Comparison of ENCODE assay signal across 24 mouse cellular contexts in the genomic region with DNA sequence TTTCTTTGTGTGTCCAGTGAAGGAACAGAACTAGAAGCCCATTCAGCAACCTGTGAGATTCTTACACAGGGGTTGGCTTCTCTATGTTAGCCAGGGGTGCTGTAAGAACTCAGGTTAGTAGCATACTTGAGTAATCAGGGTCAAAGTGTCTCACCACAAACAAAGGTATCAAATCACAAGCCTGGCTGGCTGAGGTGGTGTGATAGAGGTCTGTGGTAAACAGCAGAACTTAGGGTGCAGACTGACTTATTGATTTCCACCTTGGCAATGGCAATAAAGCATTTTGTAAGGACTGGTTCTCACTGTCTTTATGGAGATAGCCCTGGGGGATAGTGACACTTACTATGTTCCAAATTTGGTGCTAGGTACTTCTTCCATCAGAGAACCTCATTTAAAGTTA. TPM values are rescaled to one million over a fixed set of nuclear protein-coding genes. Genes with fewer than 3 reads are reported as not detected.
"Had no signal": no experiment of that assay in that cellular context is flagged by ENCODE, and none has a peak within 500 bp of the region (broad histone marks: within the 10 kb centered on the region; RNA-seq: fewer than 3 reads in every experiment).

No protein-coding gene starts in this region.

- H3K9me3 ChIP-seq: midbrain, embryonic 10.5 days; midbrain, embryonic 12.5 days; neural tube, embryonic 13.5 days; neural tube, embryonic 15.5 days had no signal

- ATAC-seq: midbrain, embryonic 16.5 days had no signal

- H3K36me3 ChIP-seq: midbrain, embryonic 10.5 days; midbrain, embryonic 12.5 days; neural tube, embryonic 13.5 days; neural tube, embryonic 15.5 days had no signal

- H3K4me3 ChIP-seq: midbrain, embryonic 10.5 days; midbrain, embryonic 12.5 days; myocyte; neural tube, embryonic 13.5 days; neural tube, embryonic 15.5 days had no signal

- DNase-seq: lung, embryonic 14.5 days; lung, postnatal 10 days; lung, postnatal 4 days; midbrain, embryonic 14.5 days; retina, postnatal 1 day; right cerebral cortex, adult 18-20 months; right cerebral cortex, postnatal 25 days; right cerebral cortex, postnatal 4 days; spleen, adult 18-20 months; thymus, adult 18-20 months; thymus, postnatal 14 days; thymus, postnatal 36 days had no signal

- H3K9ac ChIP-seq: lung, embryonic 14.5 days; midbrain, embryonic 12.5 days; neural tube, embryonic 13.5 days; neural tube, embryonic 15.5 days had no signal

- H3K4me1 ChIP-seq: midbrain, embryonic 10.5 days; midbrain, embryonic 12.5 days; neural tube, embryonic 13.5 days; neural tube, embryonic 15.5 days had no signal

- H3K27me3 ChIP-seq: midbrain, embryonic 12.5 days; neural tube, embryonic 13.5 days; neural tube, embryonic 15.5 days had no signal

- H3K4me2 ChIP-seq: lung, embryonic 14.5 days; midbrain, embryonic 12.5 days; neural tube, embryonic 13.5 days; neural tube, embryonic 15.5 days had no signal

- H3K27ac ChIP-seq: midbrain, embryonic 10.5 days; midbrain, embryonic 12.5 days; neural tube, embryonic 13.5 days; neural tube, embryonic 15.5 days had no signal

RNA-seq across cellular contexts. Expression of gene Serpina5, which starts 4.9 kb away (rescaled TPM):
- polyA plus RNA-seq: lung, embryonic 14.5 days; lung, embryonic 16.5 days; midbrain, embryonic 10.5 days; midbrain, embryonic 12.5 days; midbrain, embryonic 14.5 days; midbrain, embryonic 16.5 days; myocyte; neural tube, embryonic 11.5 days; neural tube, embryonic 13.5 days; neural tube, embryonic 15.5 days; small intestine, adult 2 months; stomach, embryonic 14.5 days; stomach, embryonic 16.5 days; thymus, postnatal 0 days had no signal

RNA-seq across cellular contexts. Expression of gene Serpina3a, which starts 6.7 kb away (rescaled TPM):
- polyA plus RNA-seq: lung, embryonic 14.5 days; lung, embryonic 16.5 days; midbrain, embryonic 10.5 days; midbrain, embryonic 12.5 days; midbrain, embryonic 14.5 days; midbrain, embryonic 16.5 days; myocyte; neural tube, embryonic 11.5 days; neural tube, embryonic 13.5 days; neural tube, embryonic 15.5 days; small intestine, adult 2 months; stomach, embryonic 14.5 days; stomach, embryonic 16.5 days; thymus, postnatal 0 days had no signal

RNA-seq across cellular contexts. Expression of gene Serpina3b, which starts 21.9 kb away (rescaled TPM):
- polyA plus RNA-seq: lung, embryonic 14.5 days; lung, embryonic 16.5 days; midbrain, embryonic 10.5 days; midbrain, embryonic 12.5 days; midbrain, embryonic 14.5 days; midbrain, embryonic 16.5 days; myocyte; neural tube, embryonic 11.5 days; neural tube, embryonic 13.5 days; neural tube, embryonic 15.5 days; small intestine, adult 2 months; stomach, embryonic 16.5 days; thymus, postnatal 0 days had no signal

RNA-seq across cellular contexts. Expression of gene Serpina3c, which starts 47.8 kb away (rescaled TPM):
- polyA plus RNA-seq: lung, embryonic 14.5 days; midbrain, embryonic 10.5 days; midbrain, embryonic 12.5 days; midbrain, embryonic 14.5 days; myocyte; neural tube, embryonic 11.5 days; neural tube, embryonic 13.5 days; neural tube, embryonic 15.5 days; stomach, embryonic 14.5 days; stomach, embryonic 16.5 days had no signal
